Mouse (Mus musculus): ENCODE data around the gene Ltbr. TPM values are rescaled to one million over a fixed set of nuclear protein-coding genes. Genes with fewer than 3 reads are reported as not detected.

Gene Ltbr
- polyA plus RNA-seq, 1 experiment from 2014 or later, result 20.6 TPM

- Histone ChIP-seq H3K4me3 (replicated peaks) (no peak overlapping the region), H3K36me3 (replicated peaks) (peaks cover 13% of the 10 kb centered on the region), H3K27me3 (peaks cover 17% of the 10 kb centered on the region; the same call in 1 of the 2 replicates), H3K27ac (replicated peaks) (no peak overlapping the region), H3K9me3 (replicated peaks) (no peaks in the 10 kb centered on the region), H3K4me1 (replicated peaks) (peaks cover 65% of the 10 kb centered on the region), H3K9ac (no peak overlapping the region), H3K4me2 (peak overlapping the region; percentile 71)
- no peak for ATAC-seq (ENCODE audit: insufficient read depth)
- WGBS (ENCODE audit: insufficient replicate concordance), result 28% methylated on average over 11 of the region's 11 CpGs
Measured at GRCm38 (mm10) chr6:125353221-125353620, 39.5 kb upstream of the Ltbr start.

- Histone ChIP-seq H3K36me3 (replicated peaks) (peaks cover 8% of the 10 kb centered on the region), H3K4me2 (peak overlapping the region; percentile 71), H3K9ac (no peak overlapping the region), H3K4me3 (replicated peaks) (no peak overlapping the region), H3K4me1 (replicated peaks) (peaks cover 67% of the 10 kb centered on the region), H3K27ac (replicated peaks) (no peak overlapping the region), H3K9me3 (replicated peaks) (no peaks in the 10 kb centered on the region), H3K27me3 (peaks cover 17% of the 10 kb centered on the region; the same call in 1 of the 2 replicates)
- WGBS (ENCODE audit: insufficient replicate concordance), result 41% methylated on average over 4 of the region's 4 CpGs
- ATAC-seq (ENCODE audit: insufficient read depth), result no peak
Measured at GRCm38 (mm10) chr6:125352811-125353210, 39.1 kb upstream of the Ltbr start.

GRCm38 (mm10) chr6:125352046-125352384 is 38.3 kb upstream of the Ltbr start:
- Histone ChIP-seq H3K27ac (replicated peaks) (peak overlapping the region; percentile 10; the same call in 1 of the 2 replicates), H3K4me3 (replicated peaks) (peak overlapping the region; percentile 59; the same call in 1 of the 2 replicates), H3K9ac (no peak overlapping the region), H3K4me1 (replicated peaks) (peaks cover 68% of the 10 kb centered on the region), H3K36me3 (replicated peaks) (peaks cover under 1% of the 10 kb centered on the region; the same call in 1 of the 2 replicates), H3K4me2 (peak overlapping the region; percentile 71), H3K27me3 (peaks cover 17% of the 10 kb centered on the region; the same call in 1 of the 2 replicates), H3K9me3 (replicated peaks) (no peaks in the 10 kb centered on the region)
- WGBS (ENCODE audit: insufficient replicate concordance), result 37% methylated on average over 5 of the region's 5 CpGs
- no peak for ATAC-seq (ENCODE audit: insufficient read depth)

- Histone ChIP-seq H3K36me3 (replicated peaks) (no peaks in the 10 kb centered on the region), H3K27me3 (peaks cover 17% of the 10 kb centered on the region; the same call in 1 of the 2 replicates), H3K4me1 (replicated peaks) (peaks cover 70% of the 10 kb centered on the region), H3K4me2 (peak overlapping the region; percentile 71), H3K4me3 (replicated peaks) (peak overlapping the region; percentile 59), H3K9ac (no peak overlapping the region), H3K27ac (replicated peaks) (peak overlapping the region; percentile 10; the same call in 1 of the 2 replicates), H3K9me3 (replicated peaks) (no peaks in the 10 kb centered on the region)
- 20% methylated on average over 8 of the region's 8 CpGs for WGBS (ENCODE audit: insufficient replicate concordance)
- ATAC-seq (ENCODE audit: insufficient read depth), result no peak
Measured at GRCm38 (mm10) chr6:125351368-125352045, 37.8 kb upstream of the Ltbr start.

GRCm38 (mm10) chr6:125350995-125351324 is 37.3 kb upstream of the Ltbr start:
- Histone ChIP-seq H3K36me3 (replicated peaks) (no peaks in the 10 kb centered on the region), H3K27ac (replicated peaks) (0 out of 2 replicates have a peak overlapping the region, but pooled peaks have one; percentile 63), H3K27me3 (peaks cover 17% of the 10 kb centered on the region; the same call in 1 of the 2 replicates), H3K9ac (no peak overlapping the region), H3K4me1 (replicated peaks) (peaks cover 70% of the 10 kb centered on the region), H3K4me3 (replicated peaks) (peak overlapping the region; percentile 59), H3K4me2 (peak overlapping the region; percentile 71), H3K9me3 (replicated peaks) (no peaks in the 10 kb centered on the region)
- no peak for ATAC-seq (ENCODE audit: insufficient read depth)
- 71% methylated on average over 2 of the region's 2 CpGs for WGBS (ENCODE audit: insufficient replicate concordance)

GRCm38 (mm10) chr6:125350231-125350994 is 36.7 kb upstream of the Ltbr start:
- WGBS (ENCODE audit: insufficient replicate concordance), result 6% methylated on average over 20 of the region's 20 CpGs
- peak overlapping the region; percentile 63 for H3K9ac ChIP-seq
- H3K36me3 ChIP-seq (replicated peaks), result no peaks in the 10 kb centered on the region
- H3K4me1 ChIP-seq (replicated peaks), result peaks cover 70% of the 10 kb centered on the region
- H3K4me2 ChIP-seq, result peak overlapping the region; percentile 71
- peak overlapping the region; percentile 59 for H3K4me3 ChIP-seq (replicated peaks)
- peaks cover 17% of the 10 kb centered on the region; the same call in 1 of the 2 replicates for H3K27me3 ChIP-seq
- peak overlapping the region; percentile 63 for H3K27ac ChIP-seq (replicated peaks)
- 0 out of 2 replicates have a peak, but pooled peaks have one; percentile 2 for ATAC-seq (ENCODE audit: insufficient read depth)
- no peaks in the 10 kb centered on the region for H3K9me3 ChIP-seq (replicated peaks)

- under 1% methylated on average over 27 of the region's 27 CpGs for WGBS (ENCODE audit: insufficient replicate concordance)
- H3K36me3 ChIP-seq (replicated peaks), result no peaks in the 10 kb centered on the region
- peak overlapping the region; percentile 63 for H3K9ac ChIP-seq
- H3K27me3 ChIP-seq, result peaks cover 17% of the 10 kb centered on the region; the same call in 1 of the 2 replicates
- H3K27ac ChIP-seq (replicated peaks), result peak overlapping the region; percentile 63
- peak overlapping the region; percentile 71 for H3K4me2 ChIP-seq
- H3K4me3 ChIP-seq (replicated peaks), result peak overlapping the region; percentile 59
- H3K9me3 ChIP-seq (replicated peaks), result no peaks in the 10 kb centered on the region
- peak; percentile 57 for ATAC-seq (ENCODE audit: insufficient read depth)
- peaks cover 66% of the 10 kb centered on the region for H3K4me1 ChIP-seq (replicated peaks)
Measured at GRCm38 (mm10) chr6:125349575-125350230, 36.0 kb upstream of the Ltbr start.

GRCm38 (mm10) chr6:125348721-125349574 is 35.3 kb upstream of the Ltbr start, which contains the start of gene Tnfrsf1a:
TSS of gene Tnfrsf1a (plus strand) at chr6:125349362.
- Histone ChIP-seq H3K9me3 (replicated peaks) (no peaks in the 10 kb centered on the region), H3K27me3 (peaks cover 17% of the 10 kb centered on the region; the same call in 1 of the 2 replicates), H3K27ac (replicated peaks) (peak within 1 kb of the TSS; percentile 63), H3K9ac (peak within 1 kb of the TSS; percentile 63), H3K4me3 (replicated peaks) (peak within 1 kb of the TSS; percentile 59), H3K36me3 (replicated peaks) (no peaks in the 10 kb centered on the region), H3K4me1 (replicated peaks) (peaks cover 58% of the 10 kb centered on the region), H3K4me2 (peak within 1 kb of the TSS; percentile 71)
- ATAC-seq (ENCODE audit: insufficient read depth), result 0 out of 2 replicates have a peak, but pooled peaks have one; percentile 8
- WGBS (ENCODE audit: insufficient replicate concordance), result 8% methylated on average over 22 of the region's 22 CpGs

GRCm38 (mm10) chr6:125346029-125346428 is 32.3 kb upstream of the Ltbr start:
- peaks cover 45% of the 10 kb centered on the region for H3K4me1 ChIP-seq (replicated peaks)
- WGBS (ENCODE audit: insufficient replicate concordance), result 42% methylated on average over 2 of the region's 2 CpGs

GRCm38 (mm10) chr6:125345625-125346024 is 31.9 kb upstream of the Ltbr start:
- H3K4me2 ChIP-seq, result no peak overlapping the region
- no peak overlapping the region; the same call in 1 of the 2 replicates for H3K27ac ChIP-seq (replicated peaks)
- H3K9ac ChIP-seq, result no peak overlapping the region
- H3K9me3 ChIP-seq (replicated peaks), result no peaks in the 10 kb centered on the region
- no peaks in the 10 kb centered on the region for H3K36me3 ChIP-seq (replicated peaks)
- ATAC-seq (ENCODE audit: insufficient read depth), result no peak
- H3K27me3 ChIP-seq, result peaks cover 16% of the 10 kb centered on the region; the same call in 1 of the 2 replicates
- WGBS (ENCODE audit: insufficient replicate concordance), result 24% methylated on average over 1 of the region's 1 CpGs
- no peak overlapping the region for H3K4me3 ChIP-seq (replicated peaks)
- peaks cover 45% of the 10 kb centered on the region for H3K4me1 ChIP-seq (replicated peaks)

More at GRCm38 (mm10) chr6:125346029-125346428, 32.3 kb upstream of the Ltbr start:
- Histone ChIP-seq H3K9ac (no peak overlapping the region), H3K4me3 (replicated peaks) (no peak overlapping the region), H3K4me2 (no peak overlapping the region), H3K9me3 (replicated peaks) (no peaks in the 10 kb centered on the region), H3K36me3 (replicated peaks) (no peaks in the 10 kb centered on the region), H3K27ac (replicated peaks) (no peak overlapping the region; the same call in 1 of the 2 replicates), H3K27me3 (peaks cover 17% of the 10 kb centered on the region; the same call in 1 of the 2 replicates)
- ATAC-seq (ENCODE audit: insufficient read depth), result 0 out of 2 replicates have a peak, but pooled peaks have one; percentile 5
